20 mouse cellular contexts compared by ENCODE assay signal in genomic region chr2:25587290-25587689, GRCm38 (mm10). TPM values are rescaled to one million over a fixed set of nuclear protein-coding genes. Genes with fewer than 3 reads are reported as not detected.
"Had no signal": no experiment of that assay in that cellular context is flagged by ENCODE, and none has a peak within 500 bp of the region (broad histone marks: within the 10 kb centered on the region; RNA-seq: fewer than 3 reads in every experiment).

No protein-coding gene starts in this region.

- H3K27ac ChIP-seq: liver, embryonic 13.5 days; liver, embryonic 15.5 days; lung, embryonic 15.5 days; midbrain, embryonic 10.5 days; midbrain, embryonic 12.5 days; neural tube, embryonic 12.5 days had no signal

- H3K4me3 ChIP-seq: liver, embryonic 13.5 days; liver, embryonic 15.5 days; lung, embryonic 15.5 days; midbrain, embryonic 10.5 days; midbrain, embryonic 12.5 days; neural tube, embryonic 12.5 days had no signal

- DNase-seq: liver, embryonic 13.5 days; liver, postnatal 0 days; lung, adult 2 months; lung, postnatal 14 days; lung, postnatal 36 days; midbrain, embryonic 14.5 days; retina, postnatal 1 day; right cerebral cortex, adult 18-20 months; right cerebral cortex, postnatal 25 days; right cerebral cortex, postnatal 4 days; spleen, adult 18-20 months; thymus, adult 18-20 months; thymus, postnatal 25 days had no signal

RNA-seq across cellular contexts. Expression of gene Ajm1, which starts 5.7 kb away (rescaled TPM):
- total RNA-seq: megakaryocyte, adult 5-6 weeks; neutrophil, adult 5-6 weeks had no signal
